In genomic region chr9:115383935-115384334, GRCm38 (mm10) we compare ENCODE assay signal across 9 mouse cellular contexts.
A peak's percentile ranks its signal among the peaks of the same experiment; 100 is the strongest.
DNase-seq lines count a peak whose midpoint lies in the region; ATAC-seq lines count a peak whose summit lies in the region.
"Had no signal": no experiment of that assay in that cellular context is flagged by ENCODE, and none has a peak within 500 bp of the region (broad histone marks: within the 10 kb centered on the region; RNA-seq: fewer than 3 reads in every experiment).

No protein-coding gene starts in this region.

- H3K9ac ChIP-seq in lung, embryonic 16.5 days (ENCODE audit: low read length), result no peak overlapping the region
- H3K9ac ChIP-seq: limb, embryonic 15.5 days had no signal

- no peaks in the 10 kb centered on the region for H3K27me3 ChIP-seq in lung, embryonic 16.5 days (ENCODE audit: control insufficient read depth, insufficient read depth, low read depth, low read length)
- H3K27me3 ChIP-seq in forebrain, embryonic 10.5 days (ENCODE audit: poor library complexity, severe bottlenecking), result no peaks in the 10 kb centered on the region
- H3K27me3 ChIP-seq: limb, embryonic 15.5 days had no signal

- no peaks in the 10 kb centered on the region for H3K36me3 ChIP-seq in lung, embryonic 16.5 days (ENCODE audit: control insufficient read depth, insufficient read depth, low read length)
- no peaks in the 10 kb centered on the region for H3K36me3 ChIP-seq in forebrain, embryonic 10.5 days (replicated peaks)
- H3K36me3 ChIP-seq: limb, embryonic 15.5 days had no signal

- intact Hi-C loops in heart, postnatal 14 days (cut with DNase I), result no loop called here

- no peaks in the 10 kb centered on the region for H3K9me3 ChIP-seq in lung, embryonic 16.5 days (ENCODE audit: control insufficient read depth, low read length)
- H3K9me3 ChIP-seq in forebrain, embryonic 10.5 days, result no peaks in the 10 kb centered on the region
- H3K9me3 ChIP-seq: limb, embryonic 15.5 days had no signal

- H3K4me1 ChIP-seq in lung, embryonic 16.5 days (replicated peaks; ENCODE audit: control insufficient read depth, insufficient read depth, low read length), result peaks cover 8% of the 10 kb centered on the region
- H3K4me1 ChIP-seq in forebrain, embryonic 10.5 days, result no peaks in the 10 kb centered on the region
- H3K4me1 ChIP-seq: limb, embryonic 15.5 days had no signal

- 22% methylated on average over 4 of the region's 4 CpGs for WGBS in lung, embryonic 16.5 days
- 79% methylated on average over 4 of the region's 4 CpGs for WGBS in forebrain, embryonic 10.5 days

- no peak overlapping the region for H3K4me2 ChIP-seq in lung, embryonic 16.5 days (ENCODE audit: low read depth, low read length)
- H3K4me2 ChIP-seq: limb, embryonic 15.5 days had no signal

- H3K4me3 ChIP-seq in lung, embryonic 16.5 days (ENCODE audit: low read length), result no peak overlapping the region
- H3K4me3 ChIP-seq in forebrain, embryonic 10.5 days, result no peak overlapping the region
- H3K4me3 ChIP-seq: limb, embryonic 15.5 days had no signal

- peak; percentile 91 for ATAC-seq in lung, embryonic 16.5 days (ENCODE audit: low read depth)

- DNase-seq in adrenal gland, adult (ENCODE audit: inconsistent age in 2 of 2, low spot score in 1 of 2), result peak; percentile 66 to 86
- no peak for DNase-seq in adrenal gland, adult 18-20 months (ENCODE audit: low spot score in 2 of 2)
- peak; percentile 15 for DNase-seq in brain, adult 2 months (ENCODE audit: low read depth, low spot score)
- DNase-seq in heart, postnatal 14 days, result peak; percentile 56 to 58
- DNase-seq in forebrain, embryonic 10.5 days (ENCODE audit: extremely low spot score, low spot score), result no peak
- no peak for DNase-seq in left cerebral cortex, adult 9 months (ENCODE audit: low spot score in 2 of 2)
- DNase-seq in T-cell, adult 2 months (ENCODE audit: low spot score), result no peak

- 0 out of 2 replicates have a peak overlapping the region, but pooled peaks have one; percentile 3 for H3K27ac ChIP-seq in lung, embryonic 16.5 days (ENCODE audit: low read length)
- H3K27ac ChIP-seq in forebrain, embryonic 10.5 days, result no peak overlapping the region
- H3K27ac ChIP-seq: limb, embryonic 15.5 days had no signal

Comparison
In these comparisons a context has a peak if more than half of its experiments do, and no peak if none do; other contexts are left out.
1. DNase-seq: peak in adrenal gland, adult (2 of 2), brain, adult 2 months (single experiment) and heart, postnatal 14 days (2 of 2); none in adrenal gland, adult 18-20 months (0 of 2), forebrain, embryonic 10.5 days (single experiment), left cerebral cortex, adult 9 months (0 of 2) and T-cell, adult 2 months (single experiment).